ENCODE assay signal across 16 mouse cellular contexts in the genomic region with DNA sequence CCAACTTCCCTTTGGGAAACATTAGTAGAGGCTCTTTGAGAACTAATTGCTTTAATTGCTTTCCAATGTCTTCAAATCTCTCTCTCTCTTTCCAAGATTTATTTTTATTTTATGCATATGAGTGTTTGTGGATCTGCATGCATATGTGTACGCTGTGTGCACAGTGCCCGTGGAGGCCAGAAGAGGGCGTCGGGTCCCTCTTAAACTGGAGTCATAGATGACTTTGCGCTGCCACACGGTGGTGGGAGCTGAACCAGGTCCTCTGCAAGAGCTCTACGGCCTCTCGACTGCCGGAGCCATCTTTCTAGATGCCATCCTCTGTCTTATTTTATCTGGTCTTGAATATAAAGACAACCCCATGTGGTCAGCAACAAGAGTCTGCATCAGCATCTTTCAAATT. TPM values are rescaled to one million over a fixed set of nuclear protein-coding genes. Genes with fewer than 3 reads are reported as not detected.
DNase-seq lines count a peak whose midpoint lies in the region; ATAC-seq and TF ChIP-seq lines count a peak whose summit lies in the region.
"Had no signal": no experiment of that assay in that cellular context is flagged by ENCODE, and none has a peak within 500 bp of the region (broad histone marks: within the 10 kb centered on the region; RNA-seq: fewer than 3 reads in every experiment).

No protein-coding gene starts in this region.

- no peak overlapping the region for H3K9ac ChIP-seq in intestine, postnatal 0 days (ENCODE audit: low read depth, low read length)
- H3K9ac ChIP-seq in intestine, embryonic 16.5 days (ENCODE audit: low read depth, low read length): no peak overlapping the region
- H3K9ac ChIP-seq: limb, embryonic 13.5 days; stomach, embryonic 15.5 days had no signal

- peak; percentile 15 for DNase-seq in thymus, postnatal 25 days
- no peak for DNase-seq in thymus, postnatal 10 days (ENCODE audit: low spot score in 2 of 2)
- no peak for DNase-seq in testis, postnatal 10 days (ENCODE audit: low spot score)
- no peak for DNase-seq in frontal cortex, postnatal 14 days (ENCODE audit: low spot score in 2 of 2)
- no peak for DNase-seq in urinary bladder, postnatal 36 days (ENCODE audit: low spot score in 2 of 2)
- DNase-seq: kidney, adult 9 months; right cerebral cortex, postnatal 25 days had no signal

- 86% methylated on average over 9 of the region's 9 CpGs for WGBS in intestine, postnatal 0 days
- 87% methylated on average over 9 of the region's 9 CpGs for WGBS in intestine, embryonic 16.5 days

- no peaks in the 10 kb centered on the region for H3K9me3 ChIP-seq in intestine, postnatal 0 days (ENCODE audit: control insufficient read depth)
- no peaks in the 10 kb centered on the region for H3K9me3 ChIP-seq in intestine, embryonic 16.5 days (ENCODE audit: control insufficient read depth, low read length)
- H3K9me3 ChIP-seq: heart, embryonic 10.5 days; hindbrain, embryonic 10.5 days; limb, embryonic 13.5 days; stomach, embryonic 15.5 days had no signal

- no peaks in the 10 kb centered on the region for H3K27me3 ChIP-seq in intestine, postnatal 0 days (replicated peaks; ENCODE audit: control insufficient read depth, insufficient read depth, low read length)
- no peaks in the 10 kb centered on the region for H3K27me3 ChIP-seq in intestine, embryonic 16.5 days (replicated peaks; ENCODE audit: control insufficient read depth, insufficient read depth, low read length)
- H3K27me3 ChIP-seq: limb, embryonic 13.5 days; stomach, embryonic 15.5 days had no signal

- no peak overlapping the region for H3K4me2 ChIP-seq in intestine, postnatal 0 days (replicated peaks; ENCODE audit: low read depth)
- no peak overlapping the region for H3K4me2 ChIP-seq in intestine, embryonic 16.5 days (ENCODE audit: low read depth, low read length)
- H3K4me2 ChIP-seq: limb, embryonic 13.5 days; stomach, embryonic 15.5 days had no signal

- no peak overlapping the region for H3K27ac ChIP-seq in intestine, postnatal 0 days (ENCODE audit: low read depth, low read length)
- H3K27ac ChIP-seq in intestine, embryonic 16.5 days (ENCODE audit: low read length): no peak overlapping the region
- no peak overlapping the region for H3K27ac ChIP-seq in embryonic fibroblast, embryonic 13.5 days (ENCODE audit: insufficient read depth, low read length)
- H3K27ac ChIP-seq: heart, embryonic 10.5 days; hindbrain, embryonic 10.5 days; limb, embryonic 13.5 days; stomach, embryonic 15.5 days had no signal

- TF ChIP-seq POLR2A in embryonic fibroblast, embryonic 13.5 days (IDR thresholded peaks at IDR 0.05; ENCODE audit: low read depth, low read length): no peak

- H3K36me3 ChIP-seq in intestine, postnatal 0 days (ENCODE audit: control insufficient read depth, insufficient read depth): no peaks in the 10 kb centered on the region
- H3K36me3 ChIP-seq in intestine, embryonic 16.5 days (ENCODE audit: control insufficient read depth, insufficient read depth, low read length): no peaks in the 10 kb centered on the region
- H3K36me3 ChIP-seq: heart, embryonic 10.5 days; hindbrain, embryonic 10.5 days; limb, embryonic 13.5 days; stomach, embryonic 15.5 days had no signal

- no peak for ATAC-seq in intestine, postnatal 0 days
- no peak for ATAC-seq in intestine, embryonic 16.5 days
- ATAC-seq: activated CD4-positive, CD25-positive, alpha-beta regulatory T cell, adult 4 months had no signal

- TF ChIP-seq CTCF in intestine, postnatal 0 days (IDR thresholded peaks at IDR 0.05; ENCODE audit: low read depth): peak; percentile 50
- TF ChIP-seq CTCF in embryonic fibroblast, embryonic 13.5 days (IDR thresholded peaks at IDR 0.05; ENCODE audit: borderline replicate concordance, insufficient read depth, low read length): 0 out of 2 replicates have a peak, but pooled peaks have one; percentile 27

- no peaks in the 10 kb centered on the region for H3K4me1 ChIP-seq in intestine, postnatal 0 days (replicated peaks; ENCODE audit: control insufficient read depth, insufficient read depth, low read length)
- no peaks in the 10 kb centered on the region for H3K4me1 ChIP-seq in intestine, embryonic 16.5 days (ENCODE audit: control insufficient read depth, insufficient read depth, low read length)
- no peaks in the 10 kb centered on the region for H3K4me1 ChIP-seq in embryonic fibroblast, embryonic 13.5 days (ENCODE audit: control insufficient read depth, insufficient read depth, low read length)

- no peak overlapping the region for H3K4me3 ChIP-seq in intestine, postnatal 0 days (ENCODE audit: low read depth, low read length)
- H3K4me3 ChIP-seq in intestine, embryonic 16.5 days (ENCODE audit: low read length): no peak overlapping the region
- H3K4me3 ChIP-seq in embryonic fibroblast, embryonic 13.5 days (ENCODE audit: insufficient read depth, low read length): no peak overlapping the region
- H3K4me3 ChIP-seq: erythroblast, embryonic 14.5 days; heart, embryonic 10.5 days; hindbrain, embryonic 10.5 days; limb, embryonic 13.5 days; stomach, embryonic 15.5 days had no signal

RNA-seq across cellular contexts. Expression of a gene that starts 41.8 kb away (rescaled TPM):
- polyA plus RNA-seq in intestine, postnatal 0 days (2015; fragmentation: Nextera tagmentation; extraction: Ambion mirVana): not detected in 2 replicates
- 0.76 TPM in 1 of 2 replicates, not detected in the other for polyA plus RNA-seq in intestine, embryonic 16.5 days (2015; fragmentation: Nextera tagmentation; extraction: Ambion mirVana)
- not detected in 2 replicates for polyA plus RNA-seq in embryonic fibroblast, embryonic 13.5 days (2011; ENCODE audit: insufficient read length, low read depth, missing spikeins)
- polyA plus RNA-seq: activated CD4-positive, CD25-positive, alpha-beta regulatory T cell, adult 4 months; erythroblast, embryonic 14.5 days; heart, embryonic 10.5 days; limb, embryonic 13.5 days; stomach, embryonic 15.5 days had no signal
